Mouse (Mus musculus): ENCODE measurements around the gene Rbfox2.

DNA sequence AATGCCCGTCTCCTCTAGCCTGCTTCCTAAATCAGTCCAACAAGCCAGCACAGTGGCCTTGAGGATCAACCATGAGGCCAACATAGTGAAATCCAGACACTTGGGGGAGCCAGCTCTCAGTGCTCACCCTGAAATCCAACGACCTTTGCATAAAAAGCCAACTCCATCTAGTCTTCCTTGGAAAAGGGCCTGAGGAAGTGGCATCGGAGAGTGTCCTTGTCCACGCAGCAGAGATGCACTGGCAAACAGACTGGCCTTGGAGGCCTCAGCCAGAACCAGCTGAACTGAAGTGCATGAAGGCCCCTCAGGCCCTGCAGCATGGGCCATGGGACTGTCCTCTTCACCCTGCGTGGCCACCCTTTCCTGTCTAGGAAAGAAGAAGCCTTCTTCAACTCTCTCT, 225.3 kb downstream of the Rbfox2 start:
- TF ChIP-seq CTCF (IDR thresholded peaks at IDR 0.05; ENCODE audit: low read depth) (peak; percentile 38; the same call in 1 of the 2 replicates), EP300 (optimal IDR thresholded peaks at IDR 0.05) (no peak)
